8 mouse cellular contexts compared by ENCODE assay signal in genomic region chr11:4946947-4947812, GRCm38 (mm10). TPM values are rescaled to one million over a fixed set of nuclear protein-coding genes. Genes with fewer than 3 reads are reported as not detected.
DNase-seq lines count a peak whose midpoint lies in the region; ATAC-seq and TF ChIP-seq lines count a peak whose summit lies in the region.

No protein-coding gene starts in this region.

- no peak; the same call in 1 of the 2 replicates for ATAC-seq in heart, embryonic 14.5 days (ENCODE audit: insufficient number of reproducible peaks, insufficient read depth, low FRiP score, low read depth)
- peak; percentile 80 for ATAC-seq in stomach, embryonic 14.5 days (ENCODE audit: insufficient number of reproducible peaks, insufficient read depth, low FRiP score, low read depth)

- H3ac ChIP-seq in myocyte (ENCODE audit: control insufficient read depth, insufficient read length): no peak overlapping the region

- H3K27me3 ChIP-seq in heart, embryonic 14.5 days (ENCODE audit: control insufficient read depth, insufficient read depth, low read length): peaks cover 77% of the 10 kb centered on the region
- peaks cover 23% of the 10 kb centered on the region for H3K27me3 ChIP-seq in liver, adult 2 months (ENCODE audit: control insufficient read depth, insufficient read depth, low read length)
- H3K27me3 ChIP-seq in myocyte (ENCODE audit: control insufficient read depth, insufficient read depth, insufficient read length): peaks cover 40% of the 10 kb centered on the region
- H3K27me3 ChIP-seq in stomach, embryonic 14.5 days (ENCODE audit: control insufficient read depth, insufficient read depth, low read length): peaks cover 46% of the 10 kb centered on the region

- H3K36me3 ChIP-seq in heart, embryonic 14.5 days (ENCODE audit: control insufficient read depth, insufficient read depth, low read length): no peaks in the 10 kb centered on the region
- no peaks in the 10 kb centered on the region for H3K36me3 ChIP-seq in liver, adult 2 months (ENCODE audit: control insufficient read depth, insufficient read depth, low read length)
- no peaks in the 10 kb centered on the region for H3K36me3 ChIP-seq in myocyte (ENCODE audit: control insufficient read depth, insufficient read depth)
- no peaks in the 10 kb centered on the region for H3K36me3 ChIP-seq in stomach, embryonic 14.5 days (ENCODE audit: control insufficient read depth, insufficient read depth, low read length)

- no peaks in the 10 kb centered on the region for H3K9me3 ChIP-seq in heart, embryonic 14.5 days (ENCODE audit: control insufficient read depth, low read length)
- no peaks in the 10 kb centered on the region for H3K9me3 ChIP-seq in stomach, embryonic 14.5 days (ENCODE audit: control insufficient read depth, low read depth, low read length)

- peak overlapping the region; percentile 43 to 55 for H3K4me3 ChIP-seq in heart, embryonic 14.5 days (ENCODE audit: control insufficient read depth in 1 of 2, insufficient read depth in 1 of 2, low read depth in 1 of 2, low read length in 2 of 2)
- peak overlapping the region; percentile 44 for H3K4me3 ChIP-seq in liver, adult 2 months (ENCODE audit: insufficient read depth, low read depth, low read length)
- no peak overlapping the region for H3K4me3 ChIP-seq in myocyte
- H3K4me3 ChIP-seq in stomach, embryonic 14.5 days (ENCODE audit: low read depth, low read length): peak overlapping the region; percentile 46

- peaks cover 0 to 19% of the 10 kb centered on the region in 2 experiments; a peak in 3 of 4 replicates for H3K4me1 ChIP-seq in heart, embryonic 14.5 days (ENCODE audit: control insufficient read depth in 2 of 2, insufficient read depth in 2 of 2, low read length in 2 of 2)
- H3K4me1 ChIP-seq in liver, adult 2 months (ENCODE audit: control insufficient read depth, insufficient read depth, low read length): peaks cover 2% of the 10 kb centered on the region; the same call in 1 of the 2 replicates
- peaks cover 7% of the 10 kb centered on the region; the same call in 1 of the 2 replicates for H3K4me1 ChIP-seq in stomach, embryonic 14.5 days (ENCODE audit: control insufficient read depth, insufficient read depth, low read length)

- under 1% methylated on average over 104 of the region's 120 CpGs for WGBS in heart, embryonic 14.5 days
- WGBS in liver, adult 2 months: 2% methylated on average over 119 of the region's 120 CpGs
- under 1% methylated on average over 112 of the region's 120 CpGs for WGBS in stomach, embryonic 14.5 days

- peak overlapping the region; percentile 30 for H3K9ac ChIP-seq in heart, embryonic 14.5 days (ENCODE audit: low read length)
- peak overlapping the region; percentile 40 for H3K9ac ChIP-seq in liver, adult 2 months (ENCODE audit: low read depth, low read length)
- no peak overlapping the region; the same call in 1 of the 2 replicates for H3K9ac ChIP-seq in stomach, embryonic 14.5 days (replicated peaks; ENCODE audit: low read depth, low read length)

- no peak overlapping the region for H3K27ac ChIP-seq in heart, embryonic 14.5 days (replicated peaks in 1 of 2; ENCODE audit: control insufficient read depth in 1 of 2, insufficient read depth in 1 of 2, low read depth in 2 of 2, low read length in 2 of 2)
- no peak overlapping the region for H3K27ac ChIP-seq in liver, adult 2 months (replicated peaks; ENCODE audit: insufficient read depth, low read depth, low read length)
- no peak overlapping the region for H3K27ac ChIP-seq in stomach, embryonic 14.5 days (ENCODE audit: low read length)

- H3K79me2 ChIP-seq in liver, adult 2 months (ENCODE audit: control insufficient read depth, insufficient read depth, low read length): no peaks in the 10 kb centered on the region
- no peaks in the 10 kb centered on the region for H3K79me2 ChIP-seq in myocyte (ENCODE audit: control insufficient read depth, insufficient read depth)

- TF ChIP-seq POLR2A in liver, adult 2 months (IDR thresholded peaks at IDR 0.05; ENCODE audit: extremely low read depth, insufficient read depth, low read length): no peak
- no peak for TF ChIP-seq POLR2A in myocyte (IDR thresholded peaks at IDR 0.05; ENCODE audit: insufficient read length, low read depth)

- peak overlapping the region; percentile 93 for H3K4me2 ChIP-seq in heart, embryonic 14.5 days (ENCODE audit: low read length)
- H3K4me2 ChIP-seq in myocyte (ENCODE audit: low read depth): peak overlapping the region; percentile 38
- peak overlapping the region; percentile 83 for H3K4me2 ChIP-seq in stomach, embryonic 14.5 days (replicated peaks; ENCODE audit: low read depth, low read length)

- 0 out of 2 replicates have a peak, but pooled peaks have one; percentile 1 for TF ChIP-seq CTCF in liver, adult 2 months (IDR thresholded peaks at IDR 0.05; ENCODE audit: low read depth, low read length)

- peak; percentile 22 to 23 for DNase-seq in heart, adult 18-20 months
- DNase-seq in heart, adult 11 months: no peak
- DNase-seq in embryo, embryonic 11 days: peak; percentile 74
- peak; percentile 52 for DNase-seq in kidney, postnatal 14 days
- DNase-seq in liver, adult 2 months (ENCODE audit: extremely low read depth, low read depth, low spot score): no peak

TF ChIP-seq in myocyte, 11 proteins besides CTCF, POLR2A, EP300 and RAD21:
- TF ChIP-seq SRF (IDR thresholded peaks at IDR 0.05; ENCODE audit: control insufficient read depth, insufficient read length, low read depth) (no peak), MYOD1 (IDR thresholded peaks at IDR 0.05; ENCODE audit: control insufficient read depth in 1 of 3, insufficient read length in 2 of 3, low read depth in 2 of 3) (peak in 1 of 3 experiments; percentile 14)

RNA-seq across cellular contexts. Expression of gene Nefh, which starts 0.7 kb away (rescaled TPM):
- total RNA-seq in heart, adult 18-20 months (2021): not detected
- polyA plus RNA-seq in heart, embryonic 14.5 days (2014; fragmentation: Nextera tagmentation; extraction: Ambion mirVana): 0.20 and 0.35 TPM in 2 replicates
- total RNA-seq in liver, adult 2 months (2014; rRNA removed): 0.09 and 0.20 TPM in 2 replicates
- 0.06 TPM in 1 of 2 replicates, not detected in the other for polyA plus RNA-seq in liver, adult 2 months (2012; rRNA removed)
- polyA plus RNA-seq in myocyte (2012; fragmentation: generic; extraction: Trizol): 0.04 TPM
- polyA plus RNA-seq in stomach, embryonic 14.5 days (2014; fragmentation: Nextera tagmentation; extraction: Ambion mirVana): 0.78 and 0.88 TPM in 2 replicates

RNA-seq across cellular contexts. Expression of gene Ap1b1, which starts 39.4 kb away (rescaled TPM):
- total RNA-seq in heart, adult 18-20 months (2021): 10 to 100 TPM; 49.7 to 58.1 TPM
- 40.7 and 45.0 TPM in 2 replicates for polyA plus RNA-seq in heart, embryonic 14.5 days (2014; fragmentation: Nextera tagmentation; extraction: Ambion mirVana)
- 30.1 and 41.2 TPM in 2 replicates for total RNA-seq in liver, adult 2 months (2014; rRNA removed)
- 46.7 and 48.8 TPM in 2 replicates for polyA plus RNA-seq in liver, adult 2 months (2012; rRNA removed)
- polyA plus RNA-seq in myocyte (2012; fragmentation: generic; extraction: Trizol): 55.6 TPM
- 53.8 and 54.2 TPM in 2 replicates for polyA plus RNA-seq in stomach, embryonic 14.5 days (2014; fragmentation: Nextera tagmentation; extraction: Ambion mirVana)

RNA-seq across cellular contexts. Expression of gene Thoc5, which starts 52.1 kb away (rescaled TPM):
- 10 to 100 TPM; 17.1 to 17.3 TPM for total RNA-seq in heart, adult 18-20 months (2021)
- polyA plus RNA-seq in heart, embryonic 14.5 days (2014; fragmentation: Nextera tagmentation; extraction: Ambion mirVana): 24.6 and 25.0 TPM in 2 replicates
- 8.8 and 10.0 TPM in 2 replicates for total RNA-seq in liver, adult 2 months (2014; rRNA removed)
- 9.6 and 10.4 TPM in 2 replicates for polyA plus RNA-seq in liver, adult 2 months (2012; rRNA removed)
- 57.9 TPM for polyA plus RNA-seq in myocyte (2012; fragmentation: generic; extraction: Trizol)
- 38.1 and 40.1 TPM in 2 replicates for polyA plus RNA-seq in stomach, embryonic 14.5 days (2014; fragmentation: Nextera tagmentation; extraction: Ambion mirVana)

Comparison
In these comparisons a context has a peak if more than half of its experiments do, and no peak if none do; other contexts are left out.
1. DNase-seq: peak in heart, adult 18-20 months (2 of 2), embryo, embryonic 11 days (single experiment) and kidney, postnatal 14 days (single experiment); none in heart, adult 11 months (single experiment) and liver, adult 2 months (single experiment).
2. H3K4me2 ChIP-seq: peak in every context shown above with its lines; median percentile 93 in heart, embryonic 14.5 days; 83 in stomach, embryonic 14.5 days; 38 in myocyte.